Mouse (Mus musculus): ENCODE results near the gene Kcng4.

Gene Kcng4

DNA sequence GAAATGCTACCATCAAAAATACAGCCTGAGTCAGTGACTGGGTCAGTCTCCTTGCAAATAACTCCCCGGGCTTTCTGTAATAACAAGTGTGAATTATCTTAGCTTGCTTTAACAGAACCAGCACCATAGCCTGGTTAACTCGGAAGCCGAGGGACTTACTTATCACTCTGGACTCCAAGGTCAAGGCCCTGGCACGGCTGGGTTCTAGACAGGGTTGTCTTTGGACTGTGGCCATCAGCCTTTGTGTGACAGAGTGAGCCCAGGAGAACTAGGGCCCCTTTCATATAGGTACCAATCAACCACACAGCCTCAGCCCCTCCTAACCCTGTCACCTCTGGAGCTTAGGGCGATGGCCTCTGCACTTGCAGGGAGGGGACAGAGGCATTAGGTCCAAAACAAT, 5.6 kb upstream of the Kcng4 start:
- CTCF ChIA-PET: no interaction called here

DNA sequence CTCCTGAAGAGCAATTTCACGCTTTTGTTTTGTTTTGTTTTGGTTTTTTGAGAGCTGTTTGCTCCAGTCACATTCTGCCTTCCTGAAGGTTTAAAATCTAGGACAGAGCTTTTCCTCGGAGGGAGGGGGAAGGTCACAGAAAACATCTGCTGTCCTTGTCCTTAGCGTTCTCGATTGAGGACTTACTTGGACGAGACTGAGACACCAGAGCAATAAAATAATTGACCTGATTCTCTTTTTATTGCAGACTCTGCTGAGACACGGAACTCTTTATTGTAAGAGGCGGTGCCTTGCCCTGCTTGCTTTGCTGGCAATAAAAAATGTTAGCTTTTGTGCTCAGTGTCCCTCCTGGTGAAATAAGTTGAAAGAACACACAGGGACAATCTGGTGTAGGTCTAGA, 4.3 kb upstream of the Kcng4 start:
- CTCF ChIA-PET: no interaction called here

DNA sequence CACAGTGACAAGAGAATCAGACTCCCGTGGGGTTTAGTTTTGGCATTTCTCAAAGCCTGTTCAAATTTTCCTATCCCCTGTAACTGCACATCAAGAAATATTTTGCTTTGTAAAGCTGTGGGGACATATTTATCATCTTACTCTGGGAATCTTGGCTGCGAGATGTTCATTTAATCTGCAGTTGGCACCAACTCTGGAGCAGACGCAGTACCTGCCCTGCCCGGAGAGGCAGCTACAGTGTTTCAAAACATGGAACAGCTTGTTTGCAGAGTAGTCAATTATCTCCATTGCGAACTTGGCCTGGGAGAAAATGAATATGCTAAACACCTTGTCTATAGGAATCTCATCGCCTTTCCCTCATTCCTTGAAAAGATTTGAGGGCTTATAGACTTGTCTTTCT, 2.8 kb upstream of the Kcng4 start:
- CTCF ChIA-PET: no interaction called here

DNA sequence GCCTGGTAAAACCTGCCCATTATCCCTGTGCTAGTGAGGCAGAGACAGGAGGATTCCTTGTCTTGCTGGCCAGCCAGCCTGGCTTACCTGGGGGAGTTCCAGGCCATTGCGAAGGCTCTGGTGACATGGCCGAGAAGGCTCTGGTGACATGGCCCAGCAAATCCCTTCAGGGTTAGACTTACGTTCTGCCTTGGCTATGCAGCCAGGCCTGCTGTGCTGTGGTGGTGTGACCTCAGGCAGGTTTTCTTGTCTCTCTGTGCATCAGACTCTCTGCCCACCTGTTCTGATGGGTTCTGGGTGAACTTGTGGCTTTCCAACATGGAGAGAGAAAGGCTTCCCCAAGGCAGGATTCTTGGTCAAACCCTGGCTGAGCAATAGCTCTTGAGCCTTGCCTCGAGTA, 1.9 kb upstream of the Kcng4 start:
- CTCF ChIA-PET: no interaction called here

DNA sequence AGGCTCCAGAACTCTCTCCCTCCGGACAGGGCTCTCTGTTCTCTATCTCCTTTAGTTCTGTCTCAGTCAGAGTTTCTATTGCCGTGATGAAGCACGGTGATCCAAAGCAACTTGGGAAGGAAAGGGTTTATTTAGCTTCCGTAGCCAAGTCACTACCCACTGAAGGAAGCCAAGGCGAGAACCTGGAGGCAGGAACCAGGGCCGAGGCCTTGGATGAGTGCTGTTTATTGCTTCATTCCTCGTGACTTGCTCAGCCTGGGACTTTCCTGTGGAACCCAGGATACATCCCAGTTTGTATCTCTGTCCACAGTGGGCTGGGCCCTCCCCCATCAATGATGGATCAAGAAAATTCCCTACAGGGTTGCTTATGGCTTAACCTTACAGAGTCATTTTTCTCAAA, 1.3 kb upstream of the Kcng4 start:
- CTCF ChIA-PET: no interaction called here

DNA sequence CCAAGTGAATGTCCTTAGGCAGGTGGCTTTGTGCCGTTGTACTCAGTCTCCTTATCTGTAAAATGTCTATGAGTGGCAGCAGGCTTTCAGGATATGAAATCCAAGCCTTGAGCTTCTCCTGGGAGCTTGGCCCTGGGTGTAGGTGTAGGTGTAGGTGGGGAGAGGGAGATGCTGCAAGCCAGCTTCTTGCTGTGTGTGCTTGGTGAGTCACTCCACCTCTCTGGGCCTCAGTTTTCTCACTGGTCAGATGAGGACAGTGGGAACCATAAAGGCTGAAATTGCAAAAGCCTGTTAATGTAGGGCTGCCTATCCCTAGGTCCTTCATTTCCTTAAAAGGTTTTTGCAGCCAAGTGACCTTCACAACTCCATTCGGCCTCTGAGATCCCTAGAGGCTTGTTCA, 478 bp upstream of the Kcng4 start:
- CTCF ChIA-PET: no interaction called here

DNA sequence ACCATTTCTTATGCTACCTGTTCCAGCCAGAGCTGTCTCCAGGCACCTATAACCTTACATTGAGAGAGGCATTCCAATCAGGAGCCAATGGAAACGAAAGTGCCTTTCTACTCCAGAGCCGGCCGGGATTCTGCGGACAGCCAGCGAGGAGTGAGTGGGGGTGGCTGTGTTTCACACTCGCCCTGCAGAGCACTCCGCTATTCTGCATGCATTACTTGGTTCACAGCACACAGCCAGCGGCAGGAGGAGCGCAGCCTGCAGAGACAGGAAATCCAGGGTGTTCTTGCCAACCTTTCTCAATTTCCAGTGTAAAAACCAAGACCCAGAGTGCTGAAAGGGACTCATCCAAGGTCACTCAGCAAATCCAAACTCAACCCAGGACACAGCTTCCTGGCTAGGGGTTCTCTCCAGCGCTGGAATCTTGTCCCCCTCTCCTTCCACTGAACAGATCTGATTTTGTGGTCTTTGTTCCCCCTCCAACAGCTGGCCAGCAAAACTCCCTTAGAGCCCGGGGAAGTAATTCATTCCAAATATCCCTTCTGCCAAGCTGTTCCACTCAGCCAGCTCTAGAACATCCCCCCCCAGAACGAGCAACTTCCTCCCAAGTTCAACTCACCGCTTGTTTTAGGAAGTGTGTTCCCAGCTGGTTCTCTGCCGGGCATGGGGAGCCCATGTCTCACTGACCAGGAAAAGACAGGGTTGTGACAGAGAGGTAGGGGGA, 704 bp downstream of the Kcng4 start:
- CTCF ChIA-PET: no interaction called here

DNA sequence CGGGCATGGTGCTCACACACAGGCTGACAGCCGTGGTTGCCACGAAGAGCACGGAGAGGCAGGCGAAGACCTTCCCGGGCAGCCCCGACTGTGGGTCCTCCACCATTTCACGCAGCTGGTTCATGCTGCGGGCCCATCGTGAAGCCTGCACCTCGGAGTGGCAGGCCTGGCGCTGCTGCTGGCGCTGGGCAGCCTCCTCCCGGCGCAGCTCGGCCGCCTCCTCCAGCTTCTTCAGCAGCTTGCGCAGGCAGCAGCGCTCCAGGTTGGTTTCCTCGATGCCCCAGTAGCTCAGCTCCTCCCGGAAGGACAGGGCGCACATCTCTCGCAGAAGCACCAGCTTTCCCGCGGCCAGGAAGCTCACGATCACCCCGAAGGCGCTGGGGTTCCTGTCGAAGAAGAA, 2.6 kb downstream of the Kcng4 start:
- CTCF ChIA-PET: no interaction called here

DNA sequence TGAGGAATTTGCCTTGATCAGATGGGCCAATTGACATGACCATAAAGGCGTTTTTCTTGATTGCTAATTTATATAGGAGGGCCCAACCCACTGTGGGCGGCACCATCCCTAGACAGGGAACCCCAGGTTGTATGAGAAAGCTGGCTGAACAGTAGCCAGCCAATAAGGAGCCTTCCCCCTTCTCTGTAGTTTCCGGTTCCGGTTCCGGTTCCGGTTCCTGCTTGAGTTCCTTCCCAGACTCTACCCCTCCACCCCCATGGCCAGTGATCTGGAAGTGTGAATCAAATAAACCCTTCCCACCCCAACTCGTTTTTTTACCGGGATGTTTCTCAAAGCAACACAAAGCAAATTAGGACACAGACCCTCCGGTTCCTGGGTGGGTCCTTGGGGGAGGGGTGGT, 3.2 kb downstream of the Kcng4 start:
- CTCF ChIA-PET: no interaction called here

DNA sequence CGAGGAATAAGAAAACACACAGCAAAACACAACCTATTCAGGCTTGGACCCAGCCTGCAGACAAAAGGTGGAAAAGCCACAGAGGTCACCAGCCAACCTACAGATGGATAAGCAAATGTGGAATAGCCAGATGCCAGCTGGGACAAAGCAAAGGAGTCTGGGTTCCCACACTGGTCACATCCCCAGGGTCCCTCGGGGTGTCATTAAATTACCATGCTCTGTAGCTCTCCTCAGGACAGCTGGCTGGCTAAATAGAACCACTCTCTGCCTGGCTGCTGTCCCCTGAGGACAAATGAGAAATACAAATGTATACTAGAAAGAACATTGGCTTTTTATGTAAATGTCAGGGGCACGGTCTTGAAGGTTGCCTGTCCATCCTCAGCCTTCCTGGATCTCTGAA, 4.6 kb downstream of the Kcng4 start:
- CTCF ChIA-PET: interaction anchor here (0.7 kb wide), 1 partner anchor 308 kb away, joined by 4 read pairs; no protein-coding TSS in a partner anchor

DNA sequence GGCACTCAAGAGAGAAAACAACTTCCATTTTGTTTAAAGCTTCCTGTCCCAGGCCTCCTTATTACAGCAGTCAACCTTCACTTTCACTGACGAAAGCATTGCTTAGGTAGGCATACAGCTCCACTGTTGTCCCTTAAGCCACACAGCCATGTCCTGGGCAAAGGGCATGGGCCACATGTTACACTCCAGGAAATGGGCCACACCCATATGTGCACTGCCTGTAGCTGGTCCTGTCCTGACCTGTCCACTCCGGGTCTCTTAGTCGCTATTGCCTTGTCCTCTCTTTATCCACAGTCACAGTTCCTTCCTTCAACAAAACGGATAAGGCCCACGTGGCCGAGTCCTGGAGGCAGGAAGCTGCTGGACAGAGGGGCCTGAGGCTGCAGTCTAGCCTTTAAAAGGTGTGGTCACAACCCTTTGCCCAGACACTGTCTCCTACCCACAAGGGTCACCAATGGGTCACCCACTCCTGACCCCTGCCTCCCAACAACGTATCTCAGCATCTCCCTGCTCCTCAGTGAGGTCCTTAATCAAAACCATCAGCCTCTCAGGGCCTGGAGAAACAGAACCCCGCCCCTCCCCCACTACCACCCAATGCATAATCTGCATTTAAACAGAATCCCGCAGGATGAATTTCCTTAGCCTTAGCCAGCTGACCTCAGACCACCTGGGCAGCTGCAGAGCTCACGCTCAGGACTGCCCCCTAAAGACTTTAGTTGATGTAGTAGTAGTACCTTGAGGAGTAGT, 7.7 kb downstream of the Kcng4 start:
- CTCF ChIA-PET: no interaction called here

DNA sequence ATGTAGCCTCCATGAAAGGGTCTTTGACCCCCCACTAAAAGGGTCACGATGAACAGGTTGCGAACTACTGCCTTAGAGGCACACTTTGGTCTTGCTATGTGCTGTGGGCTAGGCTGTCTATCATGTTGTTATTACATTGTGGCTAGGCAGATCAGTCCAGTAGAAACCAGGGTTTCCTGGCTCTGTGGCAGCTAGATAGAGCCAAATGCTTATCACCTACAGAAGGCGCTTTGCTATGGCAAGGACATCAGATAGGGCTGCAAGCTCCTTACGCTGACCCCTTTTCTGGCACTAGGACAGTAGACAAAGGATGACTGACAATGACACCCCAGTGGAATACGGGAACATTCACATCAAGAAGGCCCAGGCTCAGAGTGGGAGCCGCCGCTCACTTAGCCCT, 8.3 kb downstream of the Kcng4 start:
- CTCF ChIA-PET: no interaction called here

DNA sequence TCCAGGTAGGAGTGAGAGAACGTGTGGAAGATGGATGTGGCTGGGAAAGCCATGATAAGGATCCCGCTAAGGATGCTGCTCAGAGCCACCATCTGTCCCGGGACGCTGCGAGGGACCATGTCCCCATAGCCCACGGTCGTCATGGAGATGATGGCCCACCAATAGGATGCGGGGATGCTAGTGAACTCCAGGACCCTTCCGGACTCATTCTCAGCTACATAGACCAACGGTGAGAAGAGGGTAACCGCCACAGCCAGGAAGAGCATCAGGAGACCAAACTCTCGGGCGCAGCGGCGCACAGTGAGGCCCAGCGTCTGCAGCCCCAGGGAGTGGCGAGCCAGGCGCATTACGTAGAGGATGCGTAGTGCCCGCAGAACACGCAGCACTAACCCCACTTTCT, 9.7 kb downstream of the Kcng4 start:
- CTCF ChIA-PET: no interaction called here

DNA sequence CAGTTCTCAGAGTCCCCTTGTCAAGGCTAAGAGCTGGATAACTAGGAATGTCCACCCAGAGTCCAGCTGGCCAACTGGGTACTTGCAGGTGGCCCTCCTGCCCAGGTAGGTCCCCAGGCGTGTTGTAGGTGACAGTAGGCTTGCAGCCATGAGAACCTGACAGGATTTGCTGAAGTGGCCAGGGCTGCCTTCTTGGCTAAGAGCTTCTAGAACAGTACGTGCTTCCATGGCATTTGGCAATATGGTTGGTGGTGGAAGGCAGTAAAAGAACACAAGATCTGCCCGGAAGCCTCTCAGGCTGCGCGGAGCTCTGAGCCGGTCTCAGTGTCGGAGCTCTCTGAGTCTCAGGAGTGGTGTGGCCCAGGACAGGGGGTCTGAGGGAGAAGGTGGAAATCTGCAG, 10.6 kb downstream of the Kcng4 start:
- CTCF ChIA-PET: interaction anchor here (0.6 kb wide), 1 partner anchor 139 kb away, joined by 10 read pairs; no protein-coding TSS in a partner anchor

DNA sequence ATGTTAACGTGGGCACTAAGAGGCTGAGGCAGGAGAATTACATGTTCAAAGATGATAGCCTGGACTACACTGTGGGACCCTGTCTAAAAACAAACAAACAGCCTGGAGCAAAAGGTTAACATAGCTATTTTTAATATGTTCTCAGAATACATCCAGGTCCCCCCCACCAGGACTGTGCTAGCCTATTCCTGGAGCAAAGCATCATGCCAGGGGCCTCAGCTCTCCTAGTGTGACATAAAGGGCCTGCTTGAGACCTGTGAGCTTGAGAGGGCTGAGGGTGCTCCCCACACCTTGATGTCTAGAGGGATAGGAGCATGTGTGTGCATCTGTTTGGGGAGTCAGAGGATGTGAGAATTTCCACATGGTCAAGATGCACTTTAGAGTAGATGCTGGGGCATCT, 11.7 kb downstream of the Kcng4 start:
- CTCF ChIA-PET: no interaction called here

DNA sequence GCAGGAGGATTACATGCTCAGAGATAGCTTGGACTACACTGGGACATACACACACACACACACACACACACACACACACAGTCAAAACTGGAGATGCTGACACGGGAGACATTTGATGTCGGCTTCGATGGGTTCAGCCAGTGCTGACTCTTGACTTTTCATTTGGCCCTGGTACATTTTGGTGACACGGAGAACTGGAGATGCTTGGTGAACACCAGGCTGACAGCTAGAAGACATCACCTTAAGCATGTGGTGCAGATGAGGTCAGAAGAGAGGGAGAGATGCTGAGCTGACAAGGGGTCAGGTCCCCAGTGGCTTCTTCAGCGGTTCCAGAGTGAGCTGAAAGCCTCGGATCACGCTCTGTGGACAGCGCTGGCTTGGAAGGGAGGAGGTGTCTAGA, 12.4 kb downstream of the Kcng4 start:
- CTCF ChIA-PET: no interaction called here

DNA sequence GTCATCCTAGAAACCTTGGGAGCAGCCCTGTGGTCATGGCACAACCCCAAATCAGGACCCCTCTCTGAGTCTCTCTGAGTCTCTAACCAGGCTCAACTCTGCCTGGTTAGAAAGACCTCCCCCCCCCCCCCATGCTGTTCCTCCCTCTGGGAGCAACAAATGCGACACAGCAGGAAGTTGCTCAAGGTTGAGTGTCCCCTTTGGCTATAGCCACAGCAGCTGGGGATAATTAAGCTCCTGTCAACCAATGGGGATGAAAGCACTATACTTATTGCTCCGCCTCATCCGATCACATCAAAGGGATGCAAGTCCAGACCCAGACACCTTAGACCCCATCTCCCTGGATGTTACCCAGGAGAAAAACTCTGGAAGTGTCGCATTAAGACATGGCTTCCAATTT, 12.9 kb downstream of the Kcng4 start:
- CTCF ChIA-PET: no interaction called here

DNA sequence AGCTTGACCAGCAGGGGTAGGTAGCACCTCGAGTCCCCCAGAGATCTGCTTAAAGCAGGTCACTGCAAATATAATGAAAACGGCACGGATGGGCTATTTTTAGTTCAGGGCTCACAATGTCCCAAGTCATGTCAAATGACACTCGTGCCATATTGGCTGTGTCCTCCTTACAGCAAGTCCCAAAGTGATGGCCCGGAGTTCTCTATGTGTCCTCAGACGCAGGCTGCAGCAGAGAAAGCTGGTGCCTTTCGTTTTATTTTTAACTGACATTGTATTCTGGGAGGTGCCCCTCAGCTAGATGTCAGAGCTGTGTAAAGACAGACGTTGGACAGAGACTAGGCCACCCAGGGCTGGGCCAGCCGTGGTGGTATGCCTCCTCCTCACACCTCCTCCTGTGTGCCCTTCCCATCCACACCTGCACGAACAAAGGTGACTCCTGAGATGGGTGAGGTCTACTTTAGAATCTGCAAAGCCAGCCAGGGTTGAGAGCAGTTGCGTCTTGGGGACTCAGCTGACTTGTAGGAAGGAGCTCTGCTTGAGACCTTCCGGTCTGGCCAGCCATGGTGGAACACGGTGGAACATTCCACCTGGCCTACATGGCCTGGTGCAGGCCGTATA, 14.5 kb downstream of the Kcng4 start:
- CTCF ChIA-PET: no interaction called here

DNA sequence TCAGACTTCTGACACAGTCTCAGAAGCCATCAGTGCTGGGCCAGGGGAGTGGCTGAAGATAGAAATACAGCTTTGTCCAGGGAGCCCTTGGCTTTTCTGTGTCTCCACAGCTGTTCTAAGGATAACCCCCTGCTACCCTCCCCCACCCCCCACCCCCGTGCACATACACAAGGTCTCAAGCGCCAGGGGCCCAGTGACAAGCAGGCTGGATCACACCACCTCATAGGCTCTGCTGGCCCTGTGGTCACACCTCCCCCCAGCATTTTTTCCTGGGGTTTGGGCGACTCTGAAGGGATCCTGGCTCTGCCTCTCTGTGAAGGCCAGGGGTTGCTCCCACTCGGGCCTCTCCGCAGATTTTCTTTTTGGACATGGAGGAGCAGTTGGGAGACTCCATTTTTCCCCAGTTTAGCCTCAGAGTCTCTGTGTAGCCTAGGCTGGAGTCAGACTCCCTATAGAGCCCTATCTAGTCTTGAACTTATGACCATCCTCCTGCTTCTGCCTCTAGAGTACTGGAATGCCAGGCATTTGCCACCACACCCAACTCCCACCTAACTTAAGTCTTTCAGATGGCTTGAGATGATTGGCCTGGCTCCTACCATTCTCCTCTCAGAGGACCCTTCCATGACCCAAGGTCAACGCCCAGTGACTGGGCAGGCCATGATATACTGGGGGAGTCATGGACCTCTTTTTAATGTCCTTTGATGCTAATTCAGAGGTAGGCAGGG, 15.2 kb downstream of the Kcng4 start:
- CTCF ChIA-PET: no interaction called here

DNA sequence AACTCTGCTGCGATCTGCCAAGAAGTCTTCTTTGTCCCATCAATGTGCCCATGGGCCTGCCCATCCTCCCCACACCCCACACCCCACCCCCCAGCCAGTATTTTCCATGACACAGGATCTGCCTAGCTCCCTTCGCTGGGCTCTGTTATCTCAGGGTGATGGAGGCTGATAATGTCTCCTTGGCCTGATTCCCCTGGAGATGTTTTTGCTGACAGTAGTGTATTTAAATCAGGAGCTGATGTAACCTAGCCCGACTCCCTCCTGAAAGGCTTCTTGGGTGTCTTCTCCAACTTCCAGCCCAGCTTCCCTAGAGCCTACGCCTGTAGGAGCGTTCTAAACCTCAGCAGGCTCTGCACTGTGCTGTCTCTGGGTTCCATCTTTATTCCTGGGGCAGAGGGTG, 16.6 kb downstream of the Kcng4 start:
- CTCF ChIA-PET: interaction anchor here (0.6 to 0.7 kb wide), 3 partner anchors 50 to 308 kb away, joined by 3 to 5 read pairs (median 4); no protein-coding TSS in a partner anchor

DNA sequence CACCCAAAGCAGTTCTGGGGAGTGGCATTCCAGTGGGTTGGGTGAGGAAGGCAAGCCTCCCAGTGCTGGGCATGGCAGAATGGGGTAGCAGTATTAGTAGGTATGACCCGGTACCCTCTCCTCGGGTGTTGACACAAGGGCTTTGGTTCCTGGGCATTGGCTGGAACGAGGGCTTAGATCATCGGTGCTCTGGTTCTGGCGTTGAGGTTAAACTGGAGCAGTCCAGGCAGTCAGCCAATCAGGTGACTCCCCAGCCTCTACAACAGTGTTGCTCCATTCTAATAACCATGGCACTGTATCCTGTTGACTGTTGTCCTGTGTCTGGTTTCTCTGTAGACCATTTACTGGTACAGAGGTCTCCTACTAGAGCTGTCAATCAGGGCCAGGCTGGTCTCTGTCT, 17.9 kb downstream of the Kcng4 start:
- CTCF ChIA-PET: no interaction called here

DNA sequence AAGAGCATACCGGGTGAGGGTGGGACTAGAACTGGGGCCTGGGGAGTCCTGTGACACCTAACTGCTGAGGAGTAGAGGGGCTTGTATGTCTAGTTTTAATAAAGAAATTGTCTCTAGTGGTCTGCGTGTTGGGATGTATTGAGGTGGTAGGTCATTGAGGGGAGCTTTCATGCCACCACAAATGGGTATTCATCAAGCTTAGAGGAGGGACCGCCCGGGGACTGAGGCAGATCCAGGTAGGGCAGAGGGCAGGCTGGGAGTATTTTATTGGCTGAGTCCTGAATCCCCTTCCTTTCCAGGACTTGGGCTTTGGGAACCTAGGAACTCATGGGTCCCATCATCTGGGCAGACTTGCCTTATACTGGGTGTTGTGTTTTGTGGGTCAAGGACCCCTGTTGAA, 18.7 kb downstream of the Kcng4 start:
- CTCF ChIA-PET: no interaction called here

DNA sequence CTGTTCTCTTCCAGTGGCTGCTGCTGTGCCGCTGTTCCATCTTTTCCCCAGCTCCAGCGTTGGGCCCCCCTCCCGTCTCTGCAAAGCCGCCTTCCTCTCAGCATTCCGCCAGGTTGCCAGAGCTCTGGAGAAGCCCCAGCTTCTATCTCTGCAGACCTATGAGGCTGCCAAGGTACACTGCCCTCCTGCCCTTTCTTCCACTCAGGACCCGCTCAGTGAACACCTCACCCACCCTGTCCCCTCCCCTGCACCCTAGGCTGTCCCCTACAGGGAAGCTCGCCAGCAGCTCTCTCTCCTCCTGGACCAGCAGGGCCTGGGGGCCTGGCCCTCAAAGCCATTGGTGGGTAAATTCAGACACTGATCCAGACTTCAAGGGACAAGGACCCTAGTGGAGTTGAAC, 19.1 kb downstream of the Kcng4 start:
- CTCF ChIA-PET: no interaction called here
